Mouse (Mus musculus) layer of hippocampus, postnatal 10 days (tissue): ENCODE measurements around the gene Nsg2. TPM values are rescaled to one million over a fixed set of nuclear protein-coding genes. Genes with fewer than 3 reads are reported as not detected.

Experiments
- DNase-seq, 2 experiments: peaks; one replicate each; pipeline ENCODE4 v3.0.0; 2021; ENCODE audit warnings: low spot score in 2 of 2
- total RNA-seq, 2 experiments: library from RNA; stranded (reverse); gene quantifications; 2 replicates each; pipeline ENCODE4 v1.2.3; 2021

Gene Nsg2
- total RNA-seq, 2 experiments from 2014 or later, result 848 to 920 TPM

DNA sequence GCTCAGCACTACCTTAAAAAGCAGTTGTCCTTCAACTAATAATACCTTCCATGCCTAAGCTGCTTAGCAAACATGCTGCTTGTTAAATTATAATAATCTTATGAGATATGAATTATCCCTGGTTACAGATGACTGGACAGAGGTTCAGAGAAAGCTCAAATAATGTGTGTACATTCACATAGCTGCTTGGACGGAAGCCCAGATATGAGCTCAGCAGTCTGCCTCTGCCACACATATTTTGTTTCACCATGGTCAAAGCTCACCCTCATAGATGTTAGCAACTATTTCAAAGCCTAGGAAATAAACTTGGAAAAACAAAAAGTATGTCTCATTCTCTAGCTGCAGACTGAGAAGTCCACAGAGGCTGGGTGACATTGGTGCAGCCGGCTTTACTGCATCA, 74.9 kb downstream of the Nsg2 start:
- no peak for DNase-seq

DNA sequence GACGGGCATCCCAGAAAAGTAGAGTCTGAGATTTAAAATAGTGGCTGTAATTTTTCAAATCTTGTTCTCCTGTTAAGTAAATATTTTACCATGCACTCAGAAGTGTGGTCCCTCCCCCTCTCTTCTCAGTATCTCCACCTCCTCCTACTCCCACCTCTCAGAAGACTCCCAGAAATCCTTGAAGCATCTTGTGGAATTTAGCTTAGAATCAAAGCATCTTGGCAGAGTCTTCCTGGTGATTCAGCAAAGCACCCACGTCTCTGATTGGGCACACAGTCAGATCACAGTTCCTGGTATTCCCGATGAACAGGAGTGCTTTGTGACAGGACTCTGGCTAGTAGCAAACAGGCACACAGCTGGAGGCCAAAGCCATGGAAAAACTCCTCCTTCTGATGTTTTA, 83.2 kb downstream of the Nsg2 start:
- DNase-seq, result no peak

DNA sequence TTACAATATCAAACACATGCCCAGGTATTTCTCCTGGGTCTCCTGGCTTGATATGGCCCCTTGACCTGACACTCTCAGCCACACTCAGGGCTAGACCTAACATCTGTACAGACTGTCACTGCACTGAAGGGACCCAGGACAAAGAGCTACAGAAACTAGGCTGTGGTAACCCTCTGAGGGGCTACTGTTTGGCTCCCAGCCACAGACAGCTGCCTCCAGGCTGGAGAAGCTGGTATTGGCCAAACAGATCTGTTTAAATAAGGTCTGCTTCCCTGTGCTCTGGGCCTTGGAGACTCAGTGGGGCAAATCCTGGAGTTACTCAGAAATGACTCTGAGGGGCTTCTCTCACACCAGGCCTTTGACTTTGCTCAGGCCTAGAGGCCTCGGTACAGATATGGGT, 86.3 kb downstream of the Nsg2 start:
- no peak for DNase-seq

DNA sequence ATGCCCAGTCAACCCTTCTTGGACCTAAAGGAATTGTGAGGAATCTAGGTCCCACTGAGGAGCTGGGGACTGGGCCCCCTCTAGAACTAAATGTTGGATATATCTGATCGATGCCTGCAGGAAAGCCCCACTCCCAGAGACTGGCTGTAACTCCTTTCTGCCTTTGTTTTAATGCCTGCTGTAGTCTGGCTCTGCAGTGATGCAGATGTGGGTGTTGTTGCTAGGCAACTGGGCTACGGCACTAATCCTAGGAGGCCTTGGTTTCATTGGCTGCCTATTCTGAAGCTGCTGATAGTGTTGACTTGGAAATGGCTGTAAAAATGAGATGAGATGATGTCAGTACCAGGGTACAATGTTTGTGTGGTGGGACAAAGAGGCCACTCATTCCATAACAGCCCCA, 87.1 kb downstream of the Nsg2 start:
- DNase-seq, result peak; percentile 62 to 71

DNA sequence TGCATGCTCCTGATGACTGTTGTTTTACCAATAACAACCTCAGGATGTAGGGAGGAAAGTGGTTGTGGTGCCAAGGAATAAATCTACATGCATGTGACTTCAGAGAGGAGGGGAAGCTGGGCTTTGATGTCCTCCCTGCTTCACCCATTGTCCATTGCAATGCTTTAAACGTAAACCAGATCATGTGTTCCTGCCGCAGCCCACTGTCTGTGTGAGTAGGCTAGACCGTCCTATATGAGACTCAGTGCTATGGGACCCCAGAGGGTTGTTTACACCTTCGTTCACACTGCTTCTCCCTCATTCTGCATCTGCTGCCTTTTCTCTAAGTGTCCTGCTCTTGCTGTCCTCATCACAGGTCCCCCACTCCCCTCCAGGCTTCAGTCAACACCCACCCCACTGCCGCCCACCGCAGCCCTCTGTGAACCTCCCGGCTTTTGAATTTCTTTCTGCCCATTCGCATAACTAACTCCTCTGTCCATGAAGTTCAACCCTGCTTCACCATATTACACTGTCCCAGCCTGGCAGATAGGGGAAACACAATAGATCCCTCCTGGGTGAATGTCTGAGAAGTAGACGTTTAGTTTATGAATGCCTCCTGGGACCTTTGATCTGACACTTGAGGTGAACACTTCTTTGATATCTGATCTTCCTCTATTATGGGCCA, 87.6 kb downstream of the Nsg2 start:
- DNase-seq, result no peak

DNA sequence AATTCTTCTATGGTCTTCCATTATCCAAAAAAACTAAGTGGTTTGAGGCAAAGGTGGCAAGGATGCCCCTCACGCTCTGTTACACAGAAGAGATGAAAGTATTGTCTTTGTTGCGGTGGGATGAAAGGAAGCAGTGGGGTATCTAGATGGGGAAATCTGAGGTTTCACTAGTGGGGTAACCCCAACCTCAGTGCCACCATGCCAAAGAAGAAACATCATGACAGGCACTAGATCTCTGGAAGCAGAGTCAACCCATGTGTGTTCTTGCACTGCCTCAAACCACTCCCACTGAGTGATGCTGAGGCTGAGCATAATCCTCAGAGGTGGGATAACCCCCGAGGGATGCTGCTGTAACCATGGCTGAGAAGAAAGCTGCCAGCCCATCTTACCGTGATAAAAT, 95.5 kb downstream of the Nsg2 start:
- no peak for DNase-seq

DNA sequence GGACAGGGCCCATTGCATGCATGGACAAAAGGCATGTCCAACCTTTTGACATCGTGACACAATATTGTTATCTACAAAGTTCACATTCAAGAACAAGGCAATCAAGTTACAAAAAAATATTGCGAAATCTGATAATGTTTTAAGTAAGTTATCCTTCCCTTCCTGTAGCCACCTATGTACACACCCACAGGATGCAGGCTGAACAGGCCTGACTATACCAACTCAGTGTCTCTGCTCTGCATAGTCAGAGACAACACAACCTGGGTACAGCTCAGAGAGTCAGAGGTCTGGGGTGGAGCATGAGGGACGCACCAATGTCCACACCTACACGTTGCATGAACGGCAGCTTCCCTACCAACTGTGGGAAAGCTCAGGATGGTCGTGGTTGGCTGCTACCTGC, 96.1 kb downstream of the Nsg2 start:
- DNase-seq, result no peak

DNA sequence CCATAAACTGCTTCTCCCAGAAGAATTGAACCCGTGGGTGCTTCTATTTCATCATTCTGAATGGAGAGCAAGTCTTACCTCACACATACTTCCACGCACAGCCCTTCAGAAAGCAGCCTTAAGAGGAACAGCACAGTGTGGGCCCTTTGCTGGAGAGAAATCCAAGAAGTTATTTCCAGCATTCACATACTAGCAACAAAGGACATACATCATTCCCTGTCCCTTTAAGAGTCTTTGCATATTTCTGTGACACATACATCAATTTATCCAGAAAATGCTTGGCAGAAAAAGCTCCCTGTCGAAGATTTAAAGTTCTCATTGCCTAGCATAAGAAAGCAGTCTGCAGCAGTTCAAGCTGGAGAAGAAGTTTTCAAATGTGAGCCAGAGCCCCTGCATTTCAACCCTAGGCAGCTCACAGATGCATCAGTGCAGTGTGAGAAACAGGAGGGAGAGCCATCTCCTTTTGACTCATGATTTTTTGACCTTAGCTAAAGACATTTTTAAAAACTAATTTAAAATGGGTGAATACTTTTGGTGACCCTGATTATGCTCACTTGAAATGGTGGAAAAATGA, 100.9 kb downstream of the Nsg2 start:
- no peak for DNase-seq

DNA sequence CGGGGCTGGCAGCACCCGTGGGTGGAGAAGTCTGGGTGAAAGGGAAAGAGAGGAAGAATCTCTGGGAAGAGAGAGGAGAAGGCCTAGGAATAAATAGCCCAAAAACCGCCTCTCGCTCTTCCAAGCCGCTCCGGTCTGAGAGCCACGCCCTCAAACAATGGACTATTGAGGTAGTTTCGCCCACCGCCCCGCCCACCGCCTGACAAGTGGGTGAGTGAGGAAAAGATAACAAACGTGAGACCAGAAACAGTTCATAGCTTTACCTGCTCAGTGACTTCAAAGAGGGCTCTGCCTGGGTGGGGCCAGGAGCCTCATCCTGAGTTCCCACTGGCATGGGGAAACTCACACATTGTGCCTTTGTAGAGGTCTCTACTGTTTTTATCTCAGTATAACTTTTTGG, 102.7 kb downstream of the Nsg2 start:
- no peak for DNase-seq

DNA sequence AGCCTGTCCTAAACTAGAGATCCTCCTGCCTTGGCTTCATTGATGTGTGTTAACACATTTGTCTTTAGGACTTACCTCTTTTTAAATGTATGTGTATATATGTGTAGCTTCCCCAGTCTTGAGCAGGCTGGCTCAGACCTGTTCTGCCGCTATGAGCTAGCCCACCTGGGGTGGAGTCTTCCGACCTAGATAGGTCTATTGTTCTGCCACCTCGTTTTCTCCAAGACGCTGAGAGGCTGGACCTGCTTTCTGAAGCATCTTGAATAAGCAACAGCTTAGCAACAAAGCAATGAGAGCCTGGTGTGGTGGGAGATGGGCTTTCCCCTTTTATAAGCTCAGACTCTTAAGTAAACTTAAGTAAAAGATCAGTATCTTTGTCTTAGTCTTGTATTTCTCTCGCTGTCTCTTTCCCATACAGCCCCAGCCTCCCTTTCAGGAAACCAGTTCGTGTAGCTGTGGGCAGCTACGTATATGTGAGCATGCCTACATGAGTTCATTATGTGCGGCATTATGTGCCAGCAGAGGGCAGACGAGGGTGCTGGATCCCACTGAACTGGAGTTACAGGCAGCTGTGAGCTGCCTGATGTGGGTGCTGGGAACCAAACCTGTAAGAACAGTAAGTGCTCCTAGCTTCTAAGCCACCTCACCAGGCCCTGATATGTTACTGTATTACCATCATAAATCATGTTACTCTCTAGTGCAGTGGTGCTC, 104.3 kb downstream of the Nsg2 start:
- DNase-seq, result no peak

DNA sequence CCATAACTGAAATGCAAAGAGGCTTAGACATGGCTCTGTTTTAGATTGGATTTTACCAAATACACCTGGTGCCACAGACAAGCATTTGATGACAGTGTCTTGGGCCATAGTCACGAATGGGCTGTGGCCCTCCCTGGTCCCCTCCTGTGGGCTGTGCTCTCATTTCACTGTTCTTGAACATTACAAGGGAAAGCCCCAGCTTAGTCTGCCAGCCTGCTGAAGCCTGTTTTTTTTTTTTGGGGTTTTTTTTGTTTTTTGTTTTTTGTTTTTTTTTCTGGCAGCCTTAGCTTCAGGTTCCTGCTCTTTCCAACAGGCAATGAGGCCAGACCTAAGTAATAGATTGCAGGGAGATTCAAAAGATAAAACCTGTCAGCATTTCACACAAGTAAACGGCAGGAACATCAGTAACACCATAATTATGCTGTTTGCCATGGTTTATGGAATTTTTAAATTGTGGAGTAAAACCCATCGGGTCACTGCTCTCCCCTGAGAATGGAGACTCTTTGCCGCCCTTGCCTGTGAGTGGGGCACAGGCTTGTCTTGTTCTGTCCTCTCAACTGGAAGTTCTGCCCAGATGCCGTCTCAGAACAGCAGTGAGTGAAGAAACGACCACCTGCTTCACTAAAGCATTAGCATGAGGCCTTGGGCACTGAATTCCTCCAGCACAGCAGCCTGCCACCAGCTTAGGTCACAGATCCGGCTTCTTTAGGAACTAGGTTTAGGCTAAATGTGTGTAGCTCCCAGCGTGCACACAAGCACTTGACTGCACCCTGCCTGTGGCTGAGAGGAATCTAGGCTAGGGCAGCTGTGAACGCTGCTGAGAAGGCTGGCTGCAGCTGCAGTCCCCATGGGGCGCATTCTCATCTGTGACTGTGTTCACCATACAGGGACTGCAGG, 105.7 kb downstream of the Nsg2 start:
- no peak for DNase-seq

DNA sequence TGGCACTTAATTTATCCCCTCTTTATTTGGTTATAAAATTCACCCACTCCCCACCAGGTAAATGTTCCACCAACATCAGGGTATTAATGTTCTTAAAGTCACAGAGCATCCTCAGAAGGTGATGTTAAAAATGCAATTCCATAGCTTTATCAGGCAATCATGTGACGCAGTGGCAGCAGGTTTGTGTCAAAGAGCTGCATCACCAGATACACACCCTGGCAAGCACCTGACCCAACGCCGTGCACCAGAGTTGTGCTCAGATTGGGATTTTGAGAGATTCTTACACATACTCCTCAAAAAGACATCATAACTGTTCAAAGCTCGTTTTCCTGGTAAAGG, 106.4 kb downstream of the Nsg2 start:
- DNase-seq, result no peak

DNA sequence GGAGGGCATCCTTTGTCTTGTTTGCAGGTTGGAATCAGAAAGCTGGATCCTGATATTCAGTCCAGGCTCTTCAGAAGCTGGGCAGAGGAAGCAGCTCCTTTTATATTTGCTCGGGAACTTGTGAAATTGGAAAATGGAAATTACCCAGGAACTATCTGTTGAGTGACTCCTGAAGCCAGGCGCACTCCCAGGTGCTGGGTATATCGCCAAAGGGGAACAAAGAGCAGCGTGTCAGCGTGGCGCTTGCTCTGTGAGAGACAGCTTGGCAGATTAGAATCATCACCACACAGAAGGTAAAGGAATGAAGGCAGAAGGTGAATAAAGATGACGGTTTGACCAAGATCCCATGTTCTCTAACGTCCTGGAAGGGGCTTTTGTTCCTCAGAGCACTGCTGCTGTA, 108.2 kb downstream of the Nsg2 start:
- no peak for DNase-seq

Other genes with a start within 250 kb of the Nsg2 start
- gene Cpeb4, start 128.3 kb upstream of the Nsg2 start, total RNA-seq, result 100 to 1,000 TPM; 134 to 142 TPM
- gene 4930524B15Rik, start 34.9 kb upstream of the Nsg2 start, total RNA-seq, result not detected
- not detected for gene Il9r, start 199.8 kb downstream of the Nsg2 start, total RNA-seq
- gene Snrnp25, start 205.0 kb downstream of the Nsg2 start, total RNA-seq, result 10 to 100 TPM; 28.3 to 29.8 TPM
- 10 to 100 TPM; 25.9 to 32.8 TPM for gene Rhbdf1, start 221.8 kb downstream of the Nsg2 start, total RNA-seq
- 10 to 100 TPM; 18.5 to 20.7 TPM for gene Mpg, start 226.0 kb downstream of the Nsg2 start, total RNA-seq